8 mouse cellular contexts compared by ENCODE assay signal in the genomic region with DNA sequence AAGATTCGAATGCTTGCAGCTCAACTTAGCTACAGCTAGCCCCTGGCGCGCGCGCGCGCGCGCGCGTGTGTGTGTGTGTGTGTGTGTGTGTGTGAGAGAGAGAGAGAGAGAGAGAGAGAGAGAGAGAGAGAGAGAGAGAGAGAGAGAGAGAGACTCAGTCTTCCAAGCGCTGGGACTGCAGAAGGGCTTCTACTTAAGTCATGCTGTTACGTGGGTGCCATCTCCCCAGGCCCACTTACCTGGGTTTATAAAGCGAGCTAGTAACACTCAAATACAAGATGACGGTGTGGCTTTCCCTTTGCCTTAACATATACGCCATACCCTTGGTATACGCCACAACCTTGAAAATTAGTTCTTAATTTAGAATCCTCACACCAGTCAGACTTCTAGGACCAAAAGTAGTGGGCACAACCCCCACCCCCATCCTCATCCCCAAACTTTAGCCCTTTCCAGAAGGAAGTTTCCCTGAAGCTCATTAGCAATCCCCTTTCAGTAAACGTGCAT. TPM values are rescaled to one million over a fixed set of nuclear protein-coding genes. Genes with fewer than 3 reads are reported as not detected.
A peak's percentile ranks its signal among the peaks of the same experiment; 100 is the strongest.
DNase-seq lines count a peak whose midpoint lies in the region; ATAC-seq and TF ChIP-seq lines count a peak whose summit lies in the region.

No protein-coding gene starts in this region.

- no peak for TF ChIP-seq CTCF in kidney, postnatal 0 days (IDR thresholded peaks at IDR 0.05; ENCODE audit: low read depth)
- TF ChIP-seq CTCF in bone marrow macrophage, adult 2 months (IDR thresholded peaks at IDR 0.05; ENCODE audit: low read depth, low read length): no peak

- peak overlapping the region; percentile 94 for H3K27ac ChIP-seq in kidney, postnatal 0 days
- H3K27ac ChIP-seq in bone marrow macrophage, adult 2 months (ENCODE audit: insufficient read depth, low read depth, low read length): peak overlapping the region; percentile 92
- peak overlapping the region; percentile 90 for H3K27ac ChIP-seq in hindbrain, embryonic 15.5 days (replicated peaks)
- H3K27ac ChIP-seq in midbrain, embryonic 16.5 days (ENCODE audit: low read length): peak overlapping the region; percentile 95

- peak overlapping the region; percentile 53 for H3K4me3 ChIP-seq in kidney, postnatal 0 days (replicated peaks; ENCODE audit: low read depth, low read length)
- peak overlapping the region; percentile 66 for H3K4me3 ChIP-seq in bone marrow macrophage, adult 2 months (ENCODE audit: insufficient read depth, low read length)
- peak overlapping the region; percentile 49 for H3K4me3 ChIP-seq in hindbrain, embryonic 15.5 days
- peak overlapping the region; percentile 67 for H3K4me3 ChIP-seq in midbrain, embryonic 16.5 days (ENCODE audit: low read depth, low read length)

- H3K4me2 ChIP-seq in kidney, postnatal 0 days (ENCODE audit: low read length): peak overlapping the region; percentile 82
- peak overlapping the region; percentile 81 for H3K4me2 ChIP-seq in hindbrain, embryonic 15.5 days
- peak overlapping the region; percentile 86 for H3K4me2 ChIP-seq in midbrain, embryonic 16.5 days (ENCODE audit: low read length)

- no peak for ATAC-seq in kidney, postnatal 0 days (replicated peaks; ENCODE audit: low FRiP score, low read depth)
- ATAC-seq in hindbrain, embryonic 15.5 days (ENCODE audit: low FRiP score, low read depth): peak; percentile 31; the same call in 1 of the 2 replicates
- peak; percentile 27; the same call in 1 of the 2 replicates for ATAC-seq in midbrain, embryonic 16.5 days
- no peak for ATAC-seq in erythroid progenitor cell, adult 5-6 weeks (replicated peaks; ENCODE audit: low FRiP score, poor library complexity, severe bottlenecking)

- no peak for TF ChIP-seq POLR2A in bone marrow macrophage, adult 2 months (IDR thresholded peaks at IDR 0.05; ENCODE audit: borderline replicate concordance, low read depth, low read length)

- DNase-seq in kidney, postnatal 0 days (ENCODE audit: low spot score): no peak
- DNase-seq in kidney, adult 11 months: no peak
- no peak for DNase-seq in embryo, embryonic 10.5 days (ENCODE audit: low spot score)
- DNase-seq in testis, postnatal 10 days (ENCODE audit: low spot score): no peak

- peak overlapping the region; percentile 67 for H3K9ac ChIP-seq in kidney, postnatal 0 days (ENCODE audit: low read depth, low read length)
- H3K9ac ChIP-seq in hindbrain, embryonic 15.5 days: peak overlapping the region; percentile 58
- H3K9ac ChIP-seq in midbrain, embryonic 16.5 days (ENCODE audit: low read depth, low read length): peak overlapping the region; percentile 89

- peaks cover 6% of the 10 kb centered on the region; the same call in 1 of the 2 replicates for H3K4me1 ChIP-seq in kidney, postnatal 0 days (replicated peaks; ENCODE audit: insufficient read depth, low read length)
- H3K4me1 ChIP-seq in bone marrow macrophage, adult 2 months (ENCODE audit: control insufficient read depth, insufficient read depth, low read length): peaks cover 36% of the 10 kb centered on the region
- 0 out of 2 replicates have a peak, but pooled peaks cover 9% of the 10 kb centered on the region for H3K4me1 ChIP-seq in hindbrain, embryonic 15.5 days (replicated peaks)
- peaks cover 13% of the 10 kb centered on the region for H3K4me1 ChIP-seq in midbrain, embryonic 16.5 days (ENCODE audit: control insufficient read depth, insufficient read depth, low read length)

- no peaks in the 10 kb centered on the region for H3K9me3 ChIP-seq in kidney, postnatal 0 days (replicated peaks; ENCODE audit: low read length)
- H3K9me3 ChIP-seq in hindbrain, embryonic 15.5 days: no peaks in the 10 kb centered on the region
- H3K9me3 ChIP-seq in midbrain, embryonic 16.5 days (replicated peaks; ENCODE audit: control insufficient read depth, low read length, poor library complexity, severe bottlenecking): no peaks in the 10 kb centered on the region

- H3K36me3 ChIP-seq in kidney, postnatal 0 days (ENCODE audit: insufficient read depth, low read length): no peaks in the 10 kb centered on the region
- H3K36me3 ChIP-seq in hindbrain, embryonic 15.5 days: no peaks in the 10 kb centered on the region
- H3K36me3 ChIP-seq in midbrain, embryonic 16.5 days (ENCODE audit: control insufficient read depth, insufficient read depth, low read length): no peaks in the 10 kb centered on the region

- H3K27me3 ChIP-seq in kidney, postnatal 0 days (ENCODE audit: insufficient read depth, low read length): no peaks in the 10 kb centered on the region
- no peaks in the 10 kb centered on the region for H3K27me3 ChIP-seq in hindbrain, embryonic 15.5 days
- H3K27me3 ChIP-seq in midbrain, embryonic 16.5 days (ENCODE audit: control insufficient read depth, insufficient read depth, low read depth, low read length): no peaks in the 10 kb centered on the region

- 10% methylated on average over 18 of the region's 18 CpGs for WGBS in kidney, postnatal 0 days
- WGBS in hindbrain, embryonic 15.5 days: 14% methylated on average over 18 of the region's 18 CpGs
- WGBS in midbrain, embryonic 16.5 days: 11% methylated on average over 18 of the region's 18 CpGs

RNA-seq across cellular contexts. Expression of a gene that starts 25.9 kb away (rescaled TPM):
- polyA plus RNA-seq in kidney, postnatal 0 days (2015; fragmentation: Nextera tagmentation; extraction: Ambion mirVana): 78.4 and 81.1 TPM in 2 replicates
- 6.7 and 7.7 TPM in 2 replicates for polyA plus RNA-seq in bone marrow macrophage, adult 2 months (2012; ENCODE audit: insufficient read depth, insufficient read length, missing spikeins)
- 288 and 295 TPM in 2 replicates for polyA plus RNA-seq in hindbrain, embryonic 15.5 days (2015; fragmentation: Nextera tagmentation; extraction: Ambion mirVana)
- 281 and 311 TPM in 2 replicates for polyA plus RNA-seq in midbrain, embryonic 16.5 days (2015; fragmentation: Nextera tagmentation; extraction: Ambion mirVana)
- 13.7 and 18.9 TPM in 2 replicates for total RNA-seq in erythroid progenitor cell, adult 5-6 weeks (2015; ENCODE audit: low replicate concordance)
- 9.4 and 13.2 TPM in 2 replicates for total RNA-seq in erythroid progenitor cell, adult 5-6 weeks (2017; ENCODE audit: low replicate concordance)

Comparison
In these comparisons a context has a peak if more than half of its experiments do, and no peak if none do; other contexts are left out.
1. ATAC-seq: peak in hindbrain, embryonic 15.5 days (single experiment) and midbrain, embryonic 16.5 days (single experiment); none in kidney, postnatal 0 days (single experiment) and erythroid progenitor cell, adult 5-6 weeks (single experiment).
2. Peak in every context shown above with its lines, with median percentiles within 50 percentile points of each other: H3K27ac ChIP-seq, H3K4me2 ChIP-seq, H3K4me3 ChIP-seq and H3K9ac ChIP-seq.